Mouse (Mus musculus): ENCODE results near the gene Ddx24.
"Not testable (repeated sequence)": the region's sequence is repeated elsewhere in the genome, so short reads cannot be mapped to it uniquely, and the experiment has no call there.

Gene Ddx24

GRCm38 (mm10) chr12:103425729-103426470 is at the start of gene Ddx24:
Ddx24 (minus strand) TSS chr12:103425830.
- peak; percentile 97 for DNase-seq

GRCm38 (mm10) chr12:103474481-103474880 is 48.9 kb upstream of the Ddx24 start:
- DNase-seq, result no peak

GRCm38 (mm10) chr12:103457140-103457539 is 31.5 kb upstream of the Ddx24 start, which contains the start of gene Ifi27l2b:
Ifi27l2b (minus strand) TSS chr12:103457223.
- no peak for DNase-seq

GRCm38 (mm10) chr12:103456727-103457126 is 31.1 kb upstream of the Ddx24 start:
- DNase-seq, result not testable (repeated sequence)

GRCm38 (mm10) chr12:103453361-103453760 is 27.7 kb upstream of the Ddx24 start:
- DNase-seq, result no peak

GRCm38 (mm10) chr12:103445060-103445459 is 19.4 kb upstream of the Ddx24 start:
- DNase-seq, result no peak

GRCm38 (mm10) chr12:103444261-103444660 is 18.6 kb upstream of the Ddx24 start:
- DNase-seq, result not testable (repeated sequence)

GRCm38 (mm10) chr12:103443524-103443923 is 17.9 kb upstream of the Ddx24 start, which contains the start of gene Ifi27l2a:
Ifi27l2a (minus strand) TSS chr12:103443680.
- no peak for DNase-seq

- DNase-seq, result no peak
These were observed 12.0 kb upstream of the Ddx24 start for GRCm38 (mm10) chr12:103437601-103438000.

GRCm38 (mm10) chr12:103434861-103435260 is 9.2 kb upstream of the Ddx24 start:
- DNase-seq, result no peak

- DNase-seq, result peak; percentile 75
These were observed 8.5 kb upstream of the Ddx24 start, which contains the start of gene Ifi27 for GRCm38 (mm10) chr12:103433986-103434731. Ifi27 (plus strand) TSS chr12:103434211.

GRCm38 (mm10) chr12:103433430-103433829 is 7.8 kb upstream of the Ddx24 start:
- DNase-seq, result no peak

- no peak for DNase-seq
These were observed 1.1 kb upstream of the Ddx24 start for GRCm38 (mm10) chr12:103426710-103427109.

GRCm38 (mm10) chr12:103425016-103425728 is 458 bp downstream of the Ddx24 start:
- DNase-seq, result no peak

GRCm38 (mm10) chr12:103408144-103408543 is 17.5 kb downstream of the Ddx24 start:
- no peak for DNase-seq

GRCm38 (mm10) chr12:103407720-103408119 is 17.9 kb downstream of the Ddx24 start, which contains the start of gene 9330161L09Rik:
9330161L09Rik (minus strand) TSS chr12:103407820.
- DNase-seq, result no peak

GRCm38 (mm10) chr12:103404131-103404530 is 21.5 kb downstream of the Ddx24 start:
- DNase-seq, result no peak

- peak; percentile 51 for DNase-seq
These were observed 28.9 kb downstream of the Ddx24 start for GRCm38 (mm10) chr12:103396751-103397150.

GRCm38 (mm10) chr12:103395486-103396275 is 29.9 kb downstream of the Ddx24 start:
- no peak for DNase-seq

GRCm38 (mm10) chr12:103393528-103393927 is 32.1 kb downstream of the Ddx24 start:
- no peak for DNase-seq

GRCm38 (mm10) chr12:103391098-103391497 is 34.5 kb downstream of the Ddx24 start:
- no peak for DNase-seq

GRCm38 (mm10) chr12:103389982-103390381 is 35.6 kb downstream of the Ddx24 start:
- no peak for DNase-seq

All from lung, postnatal 14 days (tissue).